Mouse (Mus musculus) heart, postnatal 4 days (tissue): ENCODE measurements around the gene Trpc1. TPM values are rescaled to one million over a fixed set of nuclear protein-coding genes. Genes with fewer than 3 reads are reported as not detected.

Source experiments
- DNase-seq: peaks from one replicate; pipeline ENCODE4 v3.0.0; 2021
- total RNA-seq, 2 experiments: library from RNA; stranded (reverse); gene quantifications; 2 replicates each; pipeline ENCODE4 v1.2.3; 2021

The Trpc1 gene
- 1 to 10 TPM; 8.2 to 9.5 TPM for total RNA-seq

- DNase-seq: peak; percentile 87
Measured at GRCm38 (mm10) chr9:95750037-95750511, at the start of gene Trpc1. Gene Trpc1, minus strand, starts transcription at chr9:95750375.

DNA sequence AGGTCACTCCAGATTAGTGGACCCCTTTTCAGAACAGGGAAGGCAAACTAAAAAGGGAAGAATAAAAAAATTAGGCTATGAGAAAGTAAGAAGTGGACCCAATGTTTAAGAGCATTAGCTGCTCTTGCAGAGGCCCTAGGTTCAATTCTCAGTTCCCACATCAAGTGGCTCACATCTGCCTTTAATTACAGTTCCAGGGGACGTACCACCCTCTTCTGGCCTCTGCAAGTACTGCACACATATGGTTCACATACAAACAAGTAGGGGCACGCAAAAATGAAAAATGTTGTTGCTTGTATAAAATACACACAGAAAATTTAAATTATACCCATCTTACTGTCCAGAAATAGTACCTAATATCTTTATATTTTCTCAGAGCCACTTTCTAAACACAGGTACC, 46.1 kb upstream of the Trpc1 start:
- no peak for DNase-seq

- DNase-seq: no peak
Measured at GRCm38 (mm10) chr9:95795844-95796243, 45.7 kb upstream of the Trpc1 start.

GRCm38 (mm10) chr9:95795077-95795784, 45.1 kb upstream of the Trpc1 start:
- DNase-seq: no peak

GRCm38 (mm10) chr9:95793986-95794744, 44.0 kb upstream of the Trpc1 start:
- no peak for DNase-seq

GRCm38 (mm10) chr9:95784888-95785511, 34.8 kb upstream of the Trpc1 start:
- no peak for DNase-seq

DNA sequence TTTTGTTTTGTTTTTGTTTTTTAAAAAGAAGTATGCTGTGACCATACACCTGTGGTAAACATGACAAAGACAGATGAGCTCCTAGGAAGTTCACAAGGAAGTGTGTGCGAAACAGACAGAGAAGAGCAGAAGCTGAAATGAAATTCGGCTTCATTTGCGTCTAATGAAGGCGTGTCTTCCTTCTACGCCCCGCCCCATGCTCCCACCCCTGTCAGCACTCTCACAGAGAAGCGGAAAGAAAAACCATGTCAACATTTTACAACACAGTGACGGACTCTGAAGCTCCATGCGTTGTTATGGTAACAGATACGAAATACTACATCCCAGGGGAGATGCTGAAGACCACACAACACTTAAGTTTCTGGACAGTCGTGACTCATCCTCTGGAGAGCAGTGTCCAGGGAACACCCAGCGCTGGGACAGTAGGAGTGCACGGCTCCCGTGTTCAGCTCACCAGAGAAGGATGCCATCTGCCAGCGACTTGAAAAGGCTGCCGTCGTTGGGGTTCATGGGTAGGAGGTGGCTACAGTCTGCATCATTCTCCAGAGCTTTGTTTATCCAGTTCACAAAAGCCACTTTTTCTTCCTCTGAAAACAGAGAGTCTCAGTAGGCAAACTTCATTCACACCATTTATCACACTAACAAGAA, 33.6 kb upstream of the Trpc1 start:
- DNase-seq: no peak

DNA sequence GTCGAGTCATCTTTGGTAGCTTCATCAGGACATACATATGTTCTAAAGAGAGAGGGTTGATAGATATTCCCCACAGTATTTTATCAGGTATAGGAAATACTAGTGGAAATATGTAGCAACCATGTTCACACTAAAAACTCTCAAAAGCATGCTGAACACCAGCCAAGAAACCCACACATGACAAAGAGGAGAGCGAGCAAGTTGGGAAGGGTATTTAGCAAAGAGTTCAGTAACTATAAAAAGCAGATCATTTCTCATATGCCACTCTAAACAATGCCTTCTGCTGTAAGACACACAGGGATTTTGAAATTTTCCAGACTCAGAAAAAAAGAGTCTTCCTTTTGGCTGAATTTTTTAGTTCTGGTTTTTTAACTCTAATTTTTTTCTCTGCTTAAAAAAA, 21.5 kb upstream of the Trpc1 start:
- no peak for DNase-seq

DNA sequence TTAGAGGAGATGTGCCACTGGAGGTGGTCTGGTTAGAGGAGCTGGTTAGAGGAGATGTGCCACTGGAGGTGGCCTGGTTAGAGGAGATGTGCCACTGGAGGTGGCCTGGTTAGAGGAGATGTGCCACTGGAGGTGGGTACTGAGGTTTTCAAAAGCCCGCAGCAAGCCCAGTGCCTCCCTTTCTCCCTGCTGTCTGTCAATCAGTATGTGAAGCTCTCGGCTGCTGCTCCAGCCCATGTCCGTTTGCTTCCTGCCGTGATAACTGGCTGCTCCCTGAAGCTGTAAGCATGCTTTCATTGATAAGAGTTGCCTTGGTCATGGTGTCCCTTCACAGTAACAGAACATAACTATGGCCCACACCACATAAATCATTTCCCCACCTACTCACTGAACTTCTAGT, 13.0 kb upstream of the Trpc1 start:
- no peak for DNase-seq

DNA sequence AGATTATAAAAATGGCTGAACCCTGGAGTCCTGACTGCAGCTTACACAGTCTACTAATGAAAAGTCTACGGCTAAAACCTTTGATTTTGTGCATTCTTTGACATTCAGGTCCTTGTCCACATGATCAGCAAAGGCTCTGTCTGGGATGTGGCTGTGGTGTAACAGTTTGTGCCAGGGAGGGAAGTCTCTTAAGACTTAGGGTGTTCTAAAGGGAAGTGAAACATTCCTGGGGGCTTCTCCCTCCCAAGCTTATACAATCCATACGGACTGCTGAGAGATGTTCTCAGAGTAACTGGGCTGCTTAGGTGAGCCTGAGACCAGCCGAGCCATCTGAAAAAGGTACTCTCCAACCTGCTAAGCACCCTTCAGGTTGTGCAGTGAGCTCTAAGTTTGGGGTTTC, 12.1 kb upstream of the Trpc1 start:
- DNase-seq: no peak

DNA sequence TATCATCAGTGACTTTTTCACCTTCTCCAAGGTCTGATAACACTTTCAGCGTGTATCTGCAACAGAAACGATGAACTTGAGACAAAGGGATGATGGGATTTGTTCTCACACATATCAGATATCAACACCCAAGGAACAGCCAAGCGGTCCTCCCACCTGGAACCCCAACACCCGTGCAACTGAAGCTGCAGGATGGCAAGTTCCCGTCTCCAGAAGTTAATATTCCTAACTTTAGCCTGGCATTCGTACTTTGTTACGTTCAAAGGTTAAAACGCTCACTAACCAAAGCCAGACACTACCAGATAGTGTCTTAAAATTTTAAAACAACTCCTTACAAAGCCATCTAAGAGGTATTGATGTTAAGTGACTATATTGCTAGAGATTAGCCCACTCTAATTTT, 11.2 kb upstream of the Trpc1 start:
- no peak for DNase-seq

- no peak for DNase-seq
Measured at GRCm38 (mm10) chr9:95750746-95751145, 571 bp upstream of the Trpc1 start.

DNA sequence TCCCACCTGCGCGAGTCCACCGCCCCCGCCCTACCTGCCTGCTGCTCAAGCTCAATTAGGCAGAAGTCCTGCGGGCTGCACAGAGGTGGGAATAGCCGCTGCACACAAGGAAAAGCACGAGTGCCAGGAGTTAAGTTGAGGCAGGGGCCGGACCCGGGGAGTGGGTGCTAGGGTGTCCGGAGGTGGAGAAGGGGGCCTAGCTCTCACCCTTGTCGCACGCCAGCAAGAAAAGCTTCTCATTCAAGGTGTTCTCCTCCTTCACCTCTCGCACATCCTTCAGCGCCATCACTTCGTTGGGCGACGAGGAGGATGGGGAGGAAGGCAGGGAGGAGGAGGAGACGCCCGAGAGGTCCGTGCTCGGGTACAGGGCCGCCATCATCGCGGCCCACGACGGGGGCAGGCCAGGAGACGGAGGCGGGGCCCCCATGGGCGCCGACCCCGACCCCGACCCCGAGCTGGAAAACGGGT, 680 bp downstream of the Trpc1 start:
- DNase-seq: peak; percentile 15

- DNase-seq: no peak
Measured at GRCm38 (mm10) chr9:95747298-95747697, 2.9 kb downstream of the Trpc1 start.

GRCm38 (mm10) chr9:95744845-95745613, 5.1 kb downstream of the Trpc1 start:
- DNase-seq: no peak

DNA sequence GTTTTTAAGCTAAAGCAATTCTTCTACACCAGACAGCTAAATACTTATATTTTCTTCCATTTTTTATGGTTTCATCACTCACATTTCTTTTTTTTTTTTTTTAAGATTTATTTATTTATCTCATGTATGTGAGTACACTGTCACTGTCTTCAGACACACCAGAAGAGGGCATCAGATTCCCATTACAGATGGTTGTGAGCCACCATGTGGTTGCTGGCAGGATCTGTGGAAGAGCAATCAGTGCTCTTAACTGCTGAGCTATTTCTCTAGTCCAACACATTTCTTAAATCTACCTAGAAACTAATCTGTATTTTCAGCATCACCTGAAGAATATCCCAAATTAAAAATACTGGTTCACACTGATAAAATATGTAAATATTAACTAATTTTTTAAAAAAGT, 13.9 kb downstream of the Trpc1 start:
- no peak for DNase-seq

GRCm38 (mm10) chr9:95712574-95712973, 37.6 kb downstream of the Trpc1 start:
- no peak for DNase-seq

DNA sequence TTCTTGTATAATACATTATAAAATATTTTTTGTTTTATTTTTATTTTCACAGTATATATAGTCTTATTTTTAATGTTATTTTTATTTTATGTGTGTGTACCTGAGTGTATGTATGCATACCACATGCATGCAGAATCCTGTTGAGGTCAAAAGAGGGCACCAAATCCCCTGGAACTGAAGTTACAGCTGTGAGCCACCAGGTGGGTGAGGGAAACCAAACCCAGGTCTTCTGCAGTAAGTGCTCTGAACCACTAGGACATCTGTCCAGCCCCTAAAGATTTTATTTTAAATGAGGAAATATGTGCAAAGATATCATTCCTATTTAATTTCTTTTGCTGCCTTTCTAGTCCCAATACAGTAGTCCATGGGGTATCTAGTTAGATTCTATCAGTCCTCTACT, 41.2 kb downstream of the Trpc1 start:
- DNase-seq: no peak

GRCm38 (mm10) chr9:95705371-95705770, 44.8 kb downstream of the Trpc1 start:
- DNase-seq: no peak

GRCm38 (mm10) chr9:95704078-95704477, 46.1 kb downstream of the Trpc1 start:
- no peak for DNase-seq

- DNase-seq: no peak
Measured at GRCm38 (mm10) chr9:95699273-95699672, 50.9 kb downstream of the Trpc1 start.

DNA sequence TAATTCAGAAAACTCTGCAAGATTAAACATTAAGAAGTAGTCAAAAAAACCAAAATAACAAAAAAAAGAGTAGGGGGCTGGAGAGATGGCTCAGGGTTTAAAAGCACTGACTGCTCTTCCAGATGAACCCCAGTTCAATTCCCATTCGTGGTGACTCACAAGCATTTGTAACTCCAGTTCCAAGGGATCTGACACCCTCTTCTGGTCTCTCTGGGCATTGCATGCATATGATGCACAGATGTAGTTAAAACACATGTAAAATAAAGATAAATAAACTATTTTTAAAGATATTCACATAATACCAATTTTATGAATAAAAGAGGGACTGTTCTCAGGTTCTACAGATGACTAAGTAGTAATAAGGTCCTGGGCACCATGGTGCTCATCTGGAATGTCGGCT, 52.4 kb downstream of the Trpc1 start:
- peak; percentile 61 for DNase-seq
